Mouse (Mus musculus): ENCODE data around the gene Evl.

Evl gene

GRCm38 (mm10) chr12:108642019-108642418 lies 87.5 kb downstream of the Evl start:
- in situ Hi-C loops (cut with MseI, MboI), result no loop called here

- in situ Hi-C loops (cut with MseI, MboI), result no loop called here
Measured at GRCm38 (mm10) chr12:108646234-108646633, 91.7 kb downstream of the Evl start.

GRCm38 (mm10) chr12:108647784-108648183 lies 93.3 kb downstream of the Evl start:
- in situ Hi-C loops (cut with MseI, MboI), result no loop called here

- in situ Hi-C loops (cut with MseI, MboI), result no loop called here
Measured at GRCm38 (mm10) chr12:108651053-108651660, 96.6 kb downstream of the Evl start.

DNA sequence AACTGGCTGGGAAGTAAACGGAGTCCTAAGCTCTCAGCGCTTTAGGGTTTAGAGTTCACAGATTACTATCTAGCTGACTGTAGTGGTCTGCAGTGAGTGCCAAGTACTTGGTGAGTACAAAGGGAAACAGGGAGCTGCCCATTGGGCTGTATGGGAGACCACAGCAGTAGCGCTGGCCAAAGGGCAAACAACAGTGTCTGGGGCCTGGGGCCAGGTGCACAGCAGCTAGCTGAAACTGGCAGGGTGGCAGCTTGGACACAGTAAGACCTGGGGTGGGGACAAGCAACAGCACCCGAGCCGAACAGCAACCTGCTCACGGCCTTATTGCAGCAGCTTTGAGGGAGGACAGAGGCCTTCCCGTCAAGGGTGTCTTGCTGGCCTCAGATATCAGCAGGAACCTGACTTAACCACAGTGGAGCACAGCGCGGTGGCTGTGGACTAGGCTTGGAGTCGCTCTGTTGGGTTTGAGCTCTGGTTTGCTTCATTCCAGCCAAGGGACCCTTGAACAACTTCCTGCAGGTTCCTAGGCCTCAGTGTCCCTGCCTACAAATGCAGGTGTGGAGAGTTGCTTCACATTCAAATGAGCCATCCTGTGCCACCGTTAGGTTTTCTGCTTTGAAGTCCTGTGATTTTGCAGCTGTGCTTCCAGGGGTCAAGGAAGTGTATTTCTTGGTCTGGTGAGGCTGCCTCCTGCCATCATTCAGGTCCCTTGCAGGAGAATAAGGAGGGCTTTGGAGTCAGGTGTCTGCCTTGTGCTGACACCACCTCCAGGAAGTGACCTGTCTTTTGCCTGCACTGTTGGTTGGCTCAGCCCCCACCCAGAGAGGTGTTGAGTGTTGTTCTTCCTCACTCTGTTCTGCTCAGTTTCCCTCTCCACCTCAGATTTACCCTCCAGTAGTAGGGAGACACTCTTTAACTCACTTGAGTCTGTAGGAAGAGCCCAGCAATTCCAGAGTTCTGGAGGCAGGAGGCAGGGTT lies 99.1 kb downstream of the Evl start:
- in situ Hi-C loops (cut with MseI, MboI), result no loop called here

GRCm38 (mm10) chr12:108657350-108657749 lies 102.8 kb downstream of the Evl start:
- in situ Hi-C loops (cut with MseI, MboI), result no loop called here

DNA sequence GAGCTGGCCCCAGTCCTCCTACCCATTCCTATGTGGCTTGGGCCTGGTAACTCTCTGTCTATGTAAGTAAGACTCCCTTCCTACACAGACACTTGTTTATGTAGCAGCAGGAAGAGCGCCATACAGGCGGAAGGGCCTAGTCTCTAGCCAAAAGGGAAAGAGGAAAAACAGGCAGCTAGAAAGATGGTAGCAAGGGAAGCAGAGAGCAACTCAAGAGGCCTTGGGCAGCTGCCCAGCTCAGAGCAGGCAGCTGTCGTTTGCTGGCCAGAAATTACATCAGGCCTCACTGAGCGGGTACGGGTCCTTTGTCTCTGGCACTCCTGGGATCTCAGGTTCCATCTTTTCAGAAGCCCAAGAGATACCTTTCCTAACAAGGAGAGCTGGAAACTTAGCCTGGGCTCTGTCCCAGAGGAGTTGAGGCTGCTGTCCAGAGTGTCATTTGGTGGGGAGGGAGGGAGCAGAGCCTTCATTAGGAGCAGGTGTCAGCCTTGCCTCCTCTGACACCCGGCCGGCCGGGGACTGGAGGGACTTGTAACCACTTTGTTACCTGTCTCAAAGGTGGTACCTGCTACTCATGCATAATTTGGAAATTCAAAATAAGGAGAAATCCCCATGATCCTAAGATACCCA lies 114.2 kb downstream of the Evl start:
- in situ Hi-C loops (cut with MseI, MboI), result no loop called here

GRCm38 (mm10) chr12:108671541-108671940 lies 117.0 kb downstream of the Evl start:
- in situ Hi-C loops (cut with MseI, MboI), result no loop called here

- in situ Hi-C loops (cut with MseI, MboI), result no loop called here
Measured at GRCm38 (mm10) chr12:108672908-108673307, 118.4 kb downstream of the Evl start.

DNA sequence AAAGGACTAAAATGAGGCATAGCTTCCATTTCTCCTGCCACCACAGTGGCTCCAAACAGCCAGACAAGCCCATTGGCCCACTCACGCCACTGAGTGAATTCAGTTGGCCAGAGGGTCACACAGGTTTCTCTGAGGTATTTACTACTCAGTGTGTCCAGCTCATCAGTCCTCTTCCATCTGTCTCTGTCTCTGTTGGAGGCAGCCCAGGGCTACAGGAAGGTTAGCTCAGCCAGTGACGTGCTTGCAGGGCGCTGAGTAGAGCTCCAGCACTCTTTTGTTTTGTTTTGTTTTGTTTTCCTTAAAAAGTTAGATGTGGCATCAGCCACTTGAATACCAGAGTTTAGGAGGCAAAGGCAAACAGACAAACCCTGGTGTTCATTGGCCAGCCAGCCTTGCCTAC lies 119.0 kb downstream of the Evl start:
- in situ Hi-C loops (cut with MseI, MboI), result no loop called here

GRCm38 (mm10) chr12:108674502-108674901 lies 120.0 kb downstream of the Evl start:
- in situ Hi-C loops (cut with MseI, MboI), result no loop called here

DNA sequence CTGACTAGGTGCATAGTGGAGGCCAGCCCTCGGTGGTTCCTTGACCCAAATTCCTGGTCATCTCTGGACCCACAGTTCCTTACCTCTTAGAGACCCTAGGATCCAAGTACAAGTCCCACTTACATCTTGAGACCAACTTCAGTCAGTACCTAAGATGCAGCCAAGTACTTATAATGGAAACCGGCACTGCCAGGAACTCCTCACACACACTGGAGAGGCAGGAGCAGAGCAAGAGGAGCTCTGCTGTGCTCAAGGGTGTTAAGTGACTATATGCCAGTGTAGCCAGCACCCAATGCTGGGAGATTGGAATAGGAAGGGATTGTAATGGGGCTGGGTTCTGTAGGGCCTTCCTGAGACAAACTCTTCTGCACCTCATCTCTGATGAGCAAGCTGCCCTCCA lies 120.4 kb downstream of the Evl start:
- in situ Hi-C loops (cut with MseI, MboI), result no loop called here

- in situ Hi-C loops (cut with MseI, MboI), result no loop called here
Measured at GRCm38 (mm10) chr12:108675614-108676401, 121.3 kb downstream of the Evl start.

DNA sequence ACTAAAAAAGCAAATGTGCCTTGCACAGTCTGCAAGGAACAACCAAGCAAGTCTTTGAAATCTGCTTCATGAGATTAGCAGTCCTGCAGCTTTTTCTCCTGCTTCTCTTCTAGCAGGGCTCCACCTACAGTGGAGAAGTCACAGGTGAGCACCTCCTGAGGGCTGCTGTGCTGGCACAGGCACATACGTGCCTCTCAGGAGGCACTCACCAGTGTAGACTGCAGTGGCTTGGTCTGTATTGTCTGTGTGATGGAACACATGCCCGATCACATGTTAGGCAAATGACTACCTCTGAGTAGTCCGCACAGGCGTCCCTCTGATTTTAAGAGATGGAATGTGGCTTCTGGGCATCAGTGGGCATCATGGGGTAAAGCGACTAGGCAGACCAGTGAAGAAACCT lies 122.6 kb downstream of the Evl start:
- in situ Hi-C loops (cut with MseI, MboI), result no loop called here

GRCm38 (mm10) chr12:108678366-108678765 lies 123.8 kb downstream of the Evl start:
- in situ Hi-C loops (cut with MseI, MboI), result no loop called here

DNA sequence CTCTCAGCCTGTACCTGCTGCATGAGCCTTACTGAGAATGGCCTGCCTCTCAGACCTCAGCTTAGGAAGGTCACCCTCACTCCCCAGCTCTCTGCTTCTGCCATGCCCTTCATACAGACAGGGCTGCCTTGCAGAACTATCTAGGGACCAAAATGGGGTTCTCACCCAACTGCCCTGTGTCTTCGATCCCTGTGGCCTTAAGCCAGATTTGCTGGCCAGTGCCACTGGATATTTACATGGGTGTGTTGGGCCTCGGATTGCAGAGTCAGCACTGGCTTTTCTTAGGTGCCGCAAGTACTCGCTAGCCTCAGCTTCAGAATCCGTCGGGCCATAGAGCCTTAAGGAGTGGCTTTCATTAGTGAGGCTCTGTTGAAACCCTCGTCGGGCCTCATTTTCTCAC lies 126.3 kb downstream of the Evl start:
- in situ Hi-C loops (cut with MseI, MboI), result no loop called here

DNA sequence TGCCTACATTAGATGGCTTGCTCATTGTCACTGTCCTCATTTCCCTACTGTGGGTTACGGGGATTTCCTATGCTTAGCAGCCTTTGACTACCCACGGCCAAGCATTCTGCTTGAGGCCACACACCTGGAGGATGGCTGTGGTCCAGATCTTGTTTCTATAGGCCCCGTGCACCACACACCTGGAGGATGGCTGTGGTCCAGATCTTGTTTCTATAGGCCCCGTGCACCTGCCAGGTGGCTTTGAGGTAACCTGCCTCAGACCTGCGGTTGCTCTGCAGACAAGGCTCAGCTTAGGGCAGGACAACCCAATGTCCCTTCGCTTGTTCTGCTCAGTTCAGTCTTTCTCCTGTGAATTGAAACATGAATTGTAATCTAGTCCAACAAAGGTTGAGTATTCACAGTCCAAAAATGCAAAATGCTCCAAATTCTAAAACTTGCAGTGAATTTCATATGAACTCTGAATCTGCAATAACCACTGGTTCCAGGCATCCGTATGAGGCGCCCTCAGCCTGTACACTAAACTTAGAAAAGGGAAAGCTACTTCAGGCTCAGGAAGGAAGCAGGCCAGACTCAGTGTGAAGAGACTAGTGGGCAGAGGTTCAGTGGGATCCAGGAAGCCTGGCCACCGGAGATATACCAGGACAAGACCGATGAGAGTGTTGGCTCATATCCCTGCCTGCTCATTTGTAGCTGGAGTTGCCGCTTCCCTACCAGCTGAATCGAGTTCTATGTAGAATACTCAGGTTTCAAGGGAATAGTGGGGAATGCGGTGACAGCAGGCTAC lies 127.9 kb downstream of the Evl start:
- in situ Hi-C loops (cut with MseI, MboI), result no loop called here

DNA sequence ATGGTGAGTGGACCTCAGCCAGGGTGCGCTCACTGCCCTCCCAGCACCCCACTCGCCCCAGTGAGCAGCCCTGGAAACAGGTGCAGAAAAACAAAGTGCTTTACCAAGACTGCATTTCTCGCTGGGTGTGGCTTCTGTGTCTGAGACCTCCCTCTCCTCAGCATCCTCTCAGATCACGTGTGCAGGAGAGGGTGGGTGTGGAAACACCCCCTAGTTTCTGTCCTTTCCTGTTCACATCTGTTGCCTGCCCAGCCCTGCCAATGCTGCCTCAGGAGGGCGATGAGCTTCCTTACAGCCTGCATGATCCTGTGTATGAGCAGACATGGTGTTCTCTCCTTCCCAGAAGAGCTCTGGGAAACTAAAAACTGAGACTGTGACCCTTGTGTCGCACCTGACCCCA lies 131.9 kb downstream of the Evl start:
- in situ Hi-C loops (cut with MseI, MboI), result no loop called here

DNA sequence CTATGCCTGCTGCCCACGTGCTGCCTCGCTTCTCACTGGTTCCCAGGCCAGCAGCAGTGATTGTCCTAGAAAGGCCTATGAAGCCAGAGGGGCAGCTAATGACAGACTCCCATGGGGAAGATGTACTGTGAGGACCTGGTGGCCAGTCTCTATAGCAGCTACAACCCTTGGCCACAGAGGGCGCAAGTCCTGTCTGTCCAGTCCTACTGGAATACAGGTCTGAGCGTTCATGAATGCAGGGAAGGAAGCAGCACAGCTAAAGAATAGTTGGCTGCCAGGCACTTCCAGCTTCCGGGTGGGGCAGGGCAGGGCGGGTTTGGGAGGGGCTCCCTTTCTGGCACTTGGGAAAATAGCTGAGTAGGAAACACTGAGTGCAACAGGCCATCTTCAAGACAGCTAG lies 132.4 kb downstream of the Evl start:
- in situ Hi-C loops (cut with MseI, MboI), result no loop called here

DNA sequence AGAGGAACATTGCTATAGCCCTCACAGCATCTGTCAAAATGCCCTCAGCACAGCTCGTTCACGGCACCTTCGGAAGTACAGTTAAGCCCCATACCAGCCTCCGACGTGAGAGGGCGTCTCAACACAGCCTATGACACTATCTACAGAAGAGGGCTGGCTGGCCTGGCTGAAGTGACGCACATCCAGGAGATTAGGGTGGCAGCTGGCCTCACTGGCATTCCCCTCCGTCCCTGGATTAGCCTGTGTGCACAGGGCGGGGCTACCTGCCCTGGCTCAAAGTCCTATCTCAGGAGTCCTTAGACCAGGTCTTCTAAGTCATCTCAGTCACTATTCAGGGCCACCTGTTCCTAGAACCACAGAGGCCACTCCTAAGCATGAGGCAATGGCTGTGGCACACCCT lies 134.6 kb downstream of the Evl start:
- in situ Hi-C loops (cut with MseI, MboI), result no loop called here

DNA sequence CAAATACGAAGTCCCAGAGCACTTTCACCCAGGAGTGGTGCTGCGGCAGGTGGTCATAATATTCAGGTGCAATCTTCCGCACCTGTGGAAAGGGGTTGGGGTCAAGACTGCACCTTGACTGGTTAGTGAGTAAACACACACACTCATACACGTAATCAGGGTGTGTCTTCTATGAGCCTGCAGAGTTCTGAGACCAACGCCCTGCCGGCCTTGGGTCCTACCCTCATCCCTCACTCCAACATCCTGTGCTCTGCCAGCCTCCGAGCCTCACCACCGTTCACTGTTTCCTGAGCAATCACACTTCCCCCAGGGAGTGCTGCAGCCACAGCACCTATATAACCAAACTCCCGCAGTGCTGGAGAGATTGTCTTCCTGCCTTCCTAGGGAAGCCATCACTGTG lies 136.0 kb downstream of the Evl start:
- in situ Hi-C loops (cut with MseI, MboI), result no loop called here

All from mouse trophoblast stem cell (cell line).